Mouse (Mus musculus): Measurements from ENCODE around the gene Adipor2.

GRCm38 (mm10) chr6:119429311-119429710 lies 11.8 kb upstream of the Adipor2 start:
- TF ChIP-seq POLR2A (IDR thresholded peaks at IDR 0.05; ENCODE audit: insufficient read depth, low read depth, low read length) (no peak), CTCF (IDR thresholded peaks at IDR 0.05; ENCODE audit: insufficient read depth, low read depth, low read length) (no peak)
